Mouse (Mus musculus): ENCODE measurements at regions not wholly inside any gene's neighbourhood (a gene's known extent, or its start where the extent isn't known, plus 50 kb on each side); places are given as distances from the start of the nearest gene placed in this dataset.

GRCm38 (mm10) chr2:178660071-178660470, 229.7 kb downstream of the Cdh26 start:
- DNase-seq (ENCODE audit: low spot score) = no peak

GRCm38 (mm10) chr2:178662396-178662795, 232.1 kb downstream of the Cdh26 start:
- no peak for DNase-seq (ENCODE audit: low spot score)

GRCm38 (mm10) chr2:178664977-178665376, 234.6 kb downstream of the Cdh26 start:
- DNase-seq (ENCODE audit: low spot score) = peak; percentile 33

- no peak for DNase-seq (ENCODE audit: low spot score)
Observed at GRCm38 (mm10) chr2:178668451-178668850, 238.1 kb downstream of the Cdh26 start.

GRCm38 (mm10) chr2:178670952-178671351, 240.6 kb downstream of the Cdh26 start:
- DNase-seq (ENCODE audit: low spot score) = no peak

- DNase-seq (ENCODE audit: low spot score) = no peak
Observed at GRCm38 (mm10) chr2:178673621-178674020, 243.3 kb downstream of the Cdh26 start.

GRCm38 (mm10) chr2:178674621-178675020, 244.3 kb downstream of the Cdh26 start:
- no peak for DNase-seq (ENCODE audit: low spot score)

- no peak for DNase-seq (ENCODE audit: low spot score)
Observed at GRCm38 (mm10) chr2:178676970-178677369, 246.6 kb downstream of the Cdh26 start.

- no peak for DNase-seq (ENCODE audit: low spot score)
Observed at GRCm38 (mm10) chr2:178680368-178680767, 250.0 kb downstream of the Cdh26 start.

- no peak for DNase-seq (ENCODE audit: low spot score)
Observed at GRCm38 (mm10) chr2:178684026-178684958, 254.0 kb downstream of the Cdh26 start.

GRCm38 (mm10) chr2:178685211-178685610, 254.9 kb downstream of the Cdh26 start:
- DNase-seq (ENCODE audit: low spot score) = no peak

GRCm38 (mm10) chr2:178686167-178686601, 255.9 kb downstream of the Cdh26 start:
- no peak for DNase-seq (ENCODE audit: low spot score)

- no peak for DNase-seq (ENCODE audit: low spot score)
Observed at GRCm38 (mm10) chr2:178688586-178688985, 258.3 kb downstream of the Cdh26 start.

GRCm38 (mm10) chr2:178691190-178691864, 261.0 kb downstream of the Cdh26 start:
- no peak for DNase-seq (ENCODE audit: low spot score)

GRCm38 (mm10) chr2:178691865-178692228, 261.5 kb downstream of the Cdh26 start:
- no peak for DNase-seq (ENCODE audit: low spot score)

GRCm38 (mm10) chr2:178692231-178692630, 261.9 kb downstream of the Cdh26 start:
- DNase-seq (ENCODE audit: low spot score) = no peak

- no peak for DNase-seq (ENCODE audit: low spot score)
Observed at GRCm38 (mm10) chr2:178698648-178699047, 268.3 kb downstream of the Cdh26 start.

- DNase-seq (ENCODE audit: low spot score) = no peak
Observed at GRCm38 (mm10) chr2:178700825-178701224, 270.5 kb downstream of the Cdh26 start.

- DNase-seq (ENCODE audit: low spot score) = no peak
Observed at GRCm38 (mm10) chr2:178704510-178704909, 274.2 kb downstream of the Cdh26 start.

- no peak for DNase-seq (ENCODE audit: low spot score)
Observed at GRCm38 (mm10) chr2:178708649-178709048, 278.3 kb downstream of the Cdh26 start.

- no peak for DNase-seq (ENCODE audit: low spot score)
Observed at GRCm38 (mm10) chr2:178709192-178709881, 279.0 kb downstream of the Cdh26 start.

- no peak for DNase-seq (ENCODE audit: low spot score)
Observed at GRCm38 (mm10) chr2:178710001-178710400, 279.7 kb downstream of the Cdh26 start.
